Mouse (Mus musculus): ENCODE results near the gene Mapre3. TPM values are rescaled to one million over a fixed set of nuclear protein-coding genes. Genes with fewer than 3 reads are reported as not detected.

Gene Mapre3
- polyA plus RNA-seq, 1 experiment from 2014 or later = 37.0 TPM

GRCm38 (mm10) chr5:30913060-30913841, 98.8 kb downstream of the Mapre3 start, which contains the start of gene Emilin1:
TSS of gene Emilin1 (plus strand) at chr5:30913402.
- no peaks in the 10 kb centered on the region for H3K9me3 ChIP-seq (ENCODE audit: control insufficient read depth, low read length)
- H3K4me2 ChIP-seq (ENCODE audit: low read depth, low read length) = peak within 1 kb of the TSS; percentile 83
- H3K4me3 ChIP-seq (ENCODE audit: low read depth, low read length) = peak within 1 kb of the TSS; percentile 58
- peak; percentile 95 for DNase-seq (ENCODE audit: low spot score)
- H3K27ac ChIP-seq (replicated peaks; ENCODE audit: low read depth, low read length) = peak within 1 kb of the TSS; percentile 97
- H3K9ac ChIP-seq (ENCODE audit: low read depth, low read length) = peak within 1 kb of the TSS; percentile 73
- peaks cover 51% of the 10 kb centered on the region for H3K4me1 ChIP-seq (ENCODE audit: control insufficient read depth, insufficient read depth, low read length)
- H3K27me3 ChIP-seq (replicated peaks; ENCODE audit: control insufficient read depth, insufficient read depth, low read length) = no peaks in the 10 kb centered on the region
- 8% methylated on average over 13 of the region's 13 CpGs for WGBS
- ATAC-seq (ENCODE audit: low read depth) = peak; percentile 64
- peaks cover 15% of the 10 kb centered on the region for H3K36me3 ChIP-seq (ENCODE audit: control insufficient read depth, insufficient read depth, low read length)

- Histone ChIP-seq H3K4me1 (ENCODE audit: control insufficient read depth, insufficient read depth, low read length) (peaks cover 42% of the 10 kb centered on the region), H3K27me3 (replicated peaks; ENCODE audit: control insufficient read depth, insufficient read depth, low read length) (no peaks in the 10 kb centered on the region), H3K9me3 (ENCODE audit: control insufficient read depth, low read length) (no peaks in the 10 kb centered on the region), H3K36me3 (ENCODE audit: control insufficient read depth, insufficient read depth, low read length) (peaks cover 24% of the 10 kb centered on the region), H3K4me3 (ENCODE audit: low read depth, low read length) (peak overlapping the region; percentile 58), H3K9ac (ENCODE audit: low read depth, low read length) (peak overlapping the region; percentile 73), H3K4me2 (ENCODE audit: low read depth, low read length) (peak overlapping the region; percentile 83), H3K27ac (replicated peaks; ENCODE audit: low read depth, low read length) (peak overlapping the region; percentile 97)
- ATAC-seq (ENCODE audit: low read depth) = no peak
- DNase-seq (ENCODE audit: low spot score) = no peak
- WGBS = 14% methylated on average over 7 of the region's 7 CpGs
Measured at GRCm38 (mm10) chr5:30914101-30914635, 99.7 kb downstream of the Mapre3 start.

DNA sequence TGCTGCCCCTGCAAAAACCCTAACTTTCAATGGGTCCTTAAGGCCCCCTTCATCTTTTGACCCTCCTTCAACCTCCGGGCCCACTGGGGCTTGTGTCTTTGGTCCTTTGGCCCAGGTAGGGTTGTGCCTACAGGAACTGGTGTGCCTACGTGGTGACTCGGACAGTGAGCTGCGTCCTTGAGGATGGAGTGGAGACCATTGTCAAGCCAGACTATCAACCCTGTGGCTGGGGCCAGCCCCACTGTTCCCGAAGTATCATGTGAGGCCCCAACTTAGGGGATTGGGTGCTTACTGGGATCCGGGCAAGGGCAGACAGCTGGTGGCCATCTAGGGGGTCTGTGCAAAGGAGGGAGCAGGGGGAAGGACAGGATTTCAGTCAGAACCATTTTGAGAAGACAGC, 100.4 kb downstream of the Mapre3 start:
- H3K9ac ChIP-seq (ENCODE audit: low read depth, low read length) = peak overlapping the region; percentile 73
- ATAC-seq (ENCODE audit: low read depth) (no peak), DNase-seq (ENCODE audit: low spot score) (no peak)
- peak overlapping the region; percentile 83 for H3K4me2 ChIP-seq (ENCODE audit: low read depth, low read length)
- H3K27me3 ChIP-seq (replicated peaks; ENCODE audit: control insufficient read depth, insufficient read depth, low read length) = no peaks in the 10 kb centered on the region
- peaks cover 36% of the 10 kb centered on the region for H3K4me1 ChIP-seq (ENCODE audit: control insufficient read depth, insufficient read depth, low read length)
- H3K36me3 ChIP-seq (ENCODE audit: control insufficient read depth, insufficient read depth, low read length) = peaks cover 31% of the 10 kb centered on the region
- peak overlapping the region; percentile 58 for H3K4me3 ChIP-seq (ENCODE audit: low read depth, low read length)
- WGBS = 31% methylated on average over 6 of the region's 6 CpGs
- peak overlapping the region; percentile 97 for H3K27ac ChIP-seq (replicated peaks; ENCODE audit: low read depth, low read length)
- no peaks in the 10 kb centered on the region for H3K9me3 ChIP-seq (ENCODE audit: control insufficient read depth, low read length)

GRCm38 (mm10) chr5:30915456-30915855, 101.0 kb downstream of the Mapre3 start:
- WGBS = 37% methylated on average over 6 of the region's 9 CpGs
- DNase-seq (ENCODE audit: low spot score) = no peak
- H3K4me1 ChIP-seq (ENCODE audit: control insufficient read depth, insufficient read depth, low read length) = peaks cover 31% of the 10 kb centered on the region
- H3K4me3 ChIP-seq (ENCODE audit: low read depth, low read length) = peak overlapping the region; percentile 58
- peak overlapping the region; percentile 97 for H3K27ac ChIP-seq (replicated peaks; ENCODE audit: low read depth, low read length)
- H3K4me2 ChIP-seq (ENCODE audit: low read depth, low read length) = peak overlapping the region; percentile 83
- H3K27me3 ChIP-seq (replicated peaks; ENCODE audit: control insufficient read depth, insufficient read depth, low read length) = no peaks in the 10 kb centered on the region
- no peaks in the 10 kb centered on the region for H3K9me3 ChIP-seq (ENCODE audit: control insufficient read depth, low read length)
- H3K36me3 ChIP-seq (ENCODE audit: control insufficient read depth, insufficient read depth, low read length) = peaks cover 37% of the 10 kb centered on the region
- ATAC-seq (ENCODE audit: low read depth) = no peak; the same call in 1 of the 2 replicates
- peak overlapping the region; percentile 73 for H3K9ac ChIP-seq (ENCODE audit: low read depth, low read length)

Other genes starting within 250 kb of the Mapre3 start
- gene Kcnk3, start 226.5 kb upstream of the Mapre3 start, polyA plus RNA-seq (2014; fragmentation: Nextera tagmentation; extraction: Ambion mirVana) = 2.0 and 2.9 TPM in 2 replicates
- gene Slc35f6, start 166.7 kb upstream of the Mapre3 start, polyA plus RNA-seq (2014; fragmentation: Nextera tagmentation; extraction: Ambion mirVana) = 26.5 and 33.1 TPM in 2 replicates
- gene Cenpa, start 147.9 kb upstream of the Mapre3 start, polyA plus RNA-seq (2014; fragmentation: Nextera tagmentation; extraction: Ambion mirVana) = 209 and 251 TPM in 2 replicates
- 17.0 and 17.5 TPM in 2 replicates for gene Dpysl5, start 103.1 kb upstream of the Mapre3 start, polyA plus RNA-seq (2014; fragmentation: Nextera tagmentation; extraction: Ambion mirVana)
- gene Tmem214, start 53.4 kb downstream of the Mapre3 start, polyA plus RNA-seq (2014; fragmentation: Nextera tagmentation; extraction: Ambion mirVana) = 77.1 and 77.2 TPM in 2 replicates
- gene Agbl5, start 74.1 kb downstream of the Mapre3 start, polyA plus RNA-seq (2014; fragmentation: Nextera tagmentation; extraction: Ambion mirVana) = 17.4 and 22.4 TPM in 2 replicates
- 507 and 572 TPM in 2 replicates for gene Ost4, start 93.1 kb downstream of the Mapre3 start, polyA plus RNA-seq (2014; fragmentation: Nextera tagmentation; extraction: Ambion mirVana)
- gene Emilin1, start 98.8 kb downstream of the Mapre3 start, polyA plus RNA-seq (2014; fragmentation: Nextera tagmentation; extraction: Ambion mirVana) = 200 and 225 TPM in 2 replicates
- 22.1 and 24.7 TPM in 2 replicates for gene Khk, start 106.8 kb downstream of the Mapre3 start, polyA plus RNA-seq (2014; fragmentation: Nextera tagmentation; extraction: Ambion mirVana)
- 30.9 and 51.1 TPM in 2 replicates for gene Cgref1, start 130.9 kb downstream of the Mapre3 start, polyA plus RNA-seq (2014; fragmentation: Nextera tagmentation; extraction: Ambion mirVana)
- gene Preb, start 145.7 kb downstream of the Mapre3 start, polyA plus RNA-seq (2014; fragmentation: Nextera tagmentation; extraction: Ambion mirVana) = 85.3 and 91.2 TPM in 2 replicates
- gene Tcf23, start 154.0 kb downstream of the Mapre3 start, polyA plus RNA-seq (2014; fragmentation: Nextera tagmentation; extraction: Ambion mirVana) = 0.19 TPM in 1 of 2 replicates, not detected in the other
- 189 and 195 TPM in 2 replicates for gene Atraid, start 233.7 kb downstream of the Mapre3 start, polyA plus RNA-seq (2014; fragmentation: Nextera tagmentation; extraction: Ambion mirVana)
- 14.9 and 17.6 TPM in 2 replicates for gene Slc5a6, start 234.3 kb downstream of the Mapre3 start, polyA plus RNA-seq (2014; fragmentation: Nextera tagmentation; extraction: Ambion mirVana)
- gene Cad, start 240.1 kb downstream of the Mapre3 start, polyA plus RNA-seq (2014; fragmentation: Nextera tagmentation; extraction: Ambion mirVana) = 29.1 and 30.2 TPM in 2 replicates